Mouse (Mus musculus): Measurements from ENCODE around the gene Olfr1298. TPM values are rescaled to one million over a fixed set of nuclear protein-coding genes. Genes with fewer than 3 reads are reported as not detected.

Olfr1298 gene
- not detected in 2 replicates for polyA plus RNA-seq (2015; fragmentation: Nextera tagmentation; extraction: Ambion mirVana)

DNA sequence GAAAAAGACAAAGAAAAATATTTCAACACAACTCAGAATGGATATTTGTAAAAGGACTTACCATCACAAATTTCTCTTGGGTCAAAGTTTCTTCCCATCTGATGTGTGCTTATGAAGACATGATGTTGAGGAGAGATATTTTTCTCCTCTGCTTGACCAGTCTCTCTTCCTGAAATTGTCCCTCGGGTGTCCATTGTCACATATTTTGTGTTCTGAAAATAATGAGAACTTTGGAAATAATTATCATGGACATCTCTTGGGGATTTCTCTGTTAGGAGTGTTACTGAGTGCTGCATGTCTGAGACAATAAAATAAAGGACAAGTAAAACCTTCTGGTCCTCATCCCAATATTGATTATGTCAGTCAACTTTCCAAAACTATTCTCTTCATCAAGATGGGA, at the start of gene Olfr1298:
Olfr1298 (minus strand) TSS at position 101 of the 400 bp plus-strand sequence.
- ATAC-seq (ENCODE audit: low FRiP score, low TSS enrichment) (no peak), DNase-seq (ENCODE audit: low spot score) (no peak)
- 60% methylated on average over 1 of the region's 1 CpGs for WGBS
- H3K27ac ChIP-seq (replicated peaks), result no peak within 1 kb of the TSS
- H3K4me1 ChIP-seq (replicated peaks; ENCODE audit: control insufficient read depth, insufficient read depth), result no peaks in the 10 kb centered on the region
- H3K36me3 ChIP-seq (ENCODE audit: control insufficient read depth, insufficient read depth, low read length), result no peaks in the 10 kb centered on the region
- no peak within 1 kb of the TSS for H3K4me3 ChIP-seq (ENCODE audit: low read depth, low read length)
- H3K9me3 ChIP-seq (ENCODE audit: control insufficient read depth, low read length), result no peaks in the 10 kb centered on the region
- H3K27me3 ChIP-seq (ENCODE audit: control insufficient read depth, insufficient read depth, low read length), result no peaks in the 10 kb centered on the region
- TF ChIP-seq CTCF (IDR thresholded peaks at IDR 0.05; ENCODE audit: low read depth), result no peak
- no peak for TF ChIP-seq EP300 (optimal IDR thresholded peaks at IDR 0.05)
- no peak within 1 kb of the TSS for H3K9ac ChIP-seq (ENCODE audit: low read length)
- no peak within 1 kb of the TSS for H3K4me2 ChIP-seq (replicated peaks; ENCODE audit: low read depth)

DNA sequence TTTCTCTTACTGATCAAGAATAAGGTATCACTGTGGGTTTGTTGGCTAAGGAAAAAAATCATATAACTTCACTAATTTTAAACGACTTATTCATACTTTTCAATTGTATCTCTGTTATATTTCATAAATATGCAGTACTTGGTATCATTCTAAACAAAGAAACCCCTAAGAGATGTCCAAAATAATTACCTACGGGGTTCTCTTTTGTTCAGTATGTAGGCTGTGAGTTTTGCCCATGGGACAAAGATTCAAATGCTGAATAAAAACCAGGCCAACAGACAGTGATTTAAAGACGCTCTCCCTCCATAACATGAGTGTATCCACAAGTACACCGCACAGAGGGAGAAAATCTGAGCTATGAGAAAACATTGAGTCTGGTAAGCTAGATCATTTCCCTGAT, 12.1 kb upstream of the Olfr1298 start, which contains the start of gene Olfr1299:
Olfr1299 (plus strand) TSS at position 301 of the 400 bp plus-strand sequence.
- TF ChIP-seq EP300 (optimal IDR thresholded peaks at IDR 0.05) (no peak), CTCF (IDR thresholded peaks at IDR 0.05; ENCODE audit: low read depth) (no peak)

DNA sequence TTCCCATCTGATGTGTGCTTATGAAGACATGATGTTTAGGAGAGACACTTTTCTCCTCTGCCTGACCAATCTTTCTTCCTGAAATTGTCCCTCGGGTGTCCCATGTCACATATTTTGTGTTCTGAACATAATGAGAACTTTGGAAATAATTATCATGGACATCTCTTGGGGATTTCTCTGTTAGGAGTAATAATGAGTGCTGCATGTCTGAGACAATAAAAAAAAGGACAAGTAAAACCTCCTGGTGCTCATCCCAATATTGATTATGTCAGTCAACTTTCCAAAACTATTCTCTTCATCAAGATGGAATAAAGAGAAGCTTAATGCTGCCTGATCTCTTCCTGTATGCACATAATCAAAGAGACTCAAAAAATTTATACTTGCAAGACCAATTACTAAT, 22.6 kb downstream of the Olfr1298 start, which contains the start of gene Olfr1297:
Olfr1297 (minus strand) TSS at position 101 of the 400 bp plus-strand sequence.
- Histone ChIP-seq H3K4me3 (ENCODE audit: low read depth, low read length) (no peak within 1 kb of the TSS), H3K4me2 (replicated peaks; ENCODE audit: low read depth) (no peak within 1 kb of the TSS), H3K27ac (replicated peaks) (no peak within 1 kb of the TSS), H3K36me3 (ENCODE audit: control insufficient read depth, insufficient read depth, low read length) (no peaks in the 10 kb centered on the region), H3K4me1 (replicated peaks; ENCODE audit: control insufficient read depth, insufficient read depth) (no peaks in the 10 kb centered on the region), H3K9me3 (ENCODE audit: control insufficient read depth, low read length) (no peaks in the 10 kb centered on the region), H3K9ac (ENCODE audit: low read length) (no peak within 1 kb of the TSS), H3K27me3 (ENCODE audit: control insufficient read depth, insufficient read depth, low read length) (no peaks in the 10 kb centered on the region)
- no peak for ATAC-seq (ENCODE audit: low FRiP score, low TSS enrichment)
- TF ChIP-seq EP300 (optimal IDR thresholded peaks at IDR 0.05) (no peak), CTCF (IDR thresholded peaks at IDR 0.05; ENCODE audit: low read depth) (no peak)
- DNase-seq (ENCODE audit: low spot score), result no peak
- WGBS, result 84% methylated on average over 1 of the region's 1 CpGs

More for the DNA sequence above, 12.1 kb upstream of the Olfr1298 start, which contains the start of gene Olfr1299:
- 75% methylated on average over 4 of the region's 4 CpGs for WGBS
- no peaks in the 10 kb centered on the region for H3K27me3 ChIP-seq (ENCODE audit: control insufficient read depth, insufficient read depth, low read length)
- no peaks in the 10 kb centered on the region for H3K4me1 ChIP-seq (replicated peaks; ENCODE audit: control insufficient read depth, insufficient read depth)
- no peak within 1 kb of the TSS for H3K4me3 ChIP-seq (ENCODE audit: low read depth, low read length)
- no peak within 1 kb of the TSS for H3K4me2 ChIP-seq (replicated peaks; ENCODE audit: low read depth)
- no peak for ATAC-seq (ENCODE audit: low FRiP score, low TSS enrichment)
- no peak within 1 kb of the TSS for H3K9ac ChIP-seq (ENCODE audit: low read length)
- DNase-seq (ENCODE audit: low spot score), result no peak
- no peaks in the 10 kb centered on the region for H3K36me3 ChIP-seq (ENCODE audit: control insufficient read depth, insufficient read depth, low read length)
- no peaks in the 10 kb centered on the region for H3K9me3 ChIP-seq (ENCODE audit: control insufficient read depth, low read length)
- H3K27ac ChIP-seq (replicated peaks), result no peak within 1 kb of the TSS

Other genes starting within 250 kb of the Olfr1298 start
- not detected in 2 replicates for gene Olfr1286, start 226.1 kb downstream of the Olfr1298 start, polyA plus RNA-seq (2015; fragmentation: Nextera tagmentation; extraction: Ambion mirVana)
- not detected in 2 replicates for gene Olfr1287, start 200.1 kb downstream of the Olfr1298 start, polyA plus RNA-seq (2015; fragmentation: Nextera tagmentation; extraction: Ambion mirVana)
- not detected in 2 replicates for gene Olfr1288, start 175.1 kb downstream of the Olfr1298 start, polyA plus RNA-seq (2015; fragmentation: Nextera tagmentation; extraction: Ambion mirVana)
- gene Olfr1289, start 168.4 kb downstream of the Olfr1298 start, polyA plus RNA-seq (2015; fragmentation: Nextera tagmentation; extraction: Ambion mirVana), result not detected in 2 replicates
- not detected in 2 replicates for gene Olfr1290, start 155.4 kb downstream of the Olfr1298 start, polyA plus RNA-seq (2015; fragmentation: Nextera tagmentation; extraction: Ambion mirVana)
- gene Olfr1291-ps1, start 152.0 kb downstream of the Olfr1298 start, polyA plus RNA-seq (2015; fragmentation: Nextera tagmentation; extraction: Ambion mirVana), result 0.02 TPM in 1 of 2 replicates, not detected in the other
- not detected in 2 replicates for gene Olfr1293-ps, start 124.0 kb downstream of the Olfr1298 start, polyA plus RNA-seq (2015; fragmentation: Nextera tagmentation; extraction: Ambion mirVana)
- not detected in 2 replicates for gene Olfr1294, start 108.9 kb downstream of the Olfr1298 start, polyA plus RNA-seq (2015; fragmentation: Nextera tagmentation; extraction: Ambion mirVana)
- not detected in 2 replicates for gene Olfr1295, start 79.5 kb downstream of the Olfr1298 start, polyA plus RNA-seq (2015; fragmentation: Nextera tagmentation; extraction: Ambion mirVana)
- gene Olfr1297, start 22.7 kb downstream of the Olfr1298 start, polyA plus RNA-seq (2015; fragmentation: Nextera tagmentation; extraction: Ambion mirVana), result not detected in 2 replicates
- gene Olfr1299, start 12.2 kb upstream of the Olfr1298 start, polyA plus RNA-seq (2015; fragmentation: Nextera tagmentation; extraction: Ambion mirVana), result not detected in 2 replicates
- gene Olfr1301, start 101.8 kb upstream of the Olfr1298 start, polyA plus RNA-seq (2015; fragmentation: Nextera tagmentation; extraction: Ambion mirVana), result not detected in 2 replicates
- not detected in 2 replicates for gene Olfr1302, start 128.2 kb upstream of the Olfr1298 start, polyA plus RNA-seq (2015; fragmentation: Nextera tagmentation; extraction: Ambion mirVana)
- not detected in 2 replicates for gene Olfr1303, start 171.1 kb upstream of the Olfr1298 start, polyA plus RNA-seq (2015; fragmentation: Nextera tagmentation; extraction: Ambion mirVana)
- not detected in 2 replicates for gene Olfr1305, start 227.9 kb upstream of the Olfr1298 start, polyA plus RNA-seq (2015; fragmentation: Nextera tagmentation; extraction: Ambion mirVana)